Mouse (Mus musculus): Measurements from ENCODE around the gene Slc18b1. TPM values are rescaled to one million over a fixed set of nuclear protein-coding genes. Genes with fewer than 3 reads are reported as not detected.

The Slc18b1 gene
- polyA plus RNA-seq (2017; shearing (Covaris generic)): not detected

GRCm38 (mm10) chr10:23796551-23797503, at the start of gene Slc18b1:
Gene Slc18b1, plus strand, starts transcription at chr10:23796986.

GRCm38 (mm10) chr10:23787062-23787821, 9.5 kb upstream of the Slc18b1 start, which contains the start of gene Rps12:
Gene Rps12, minus strand, starts transcription at chr10:23787275.

GRCm38 (mm10) chr10:23851228-23851912, 54.6 kb downstream of the Slc18b1 start, which contains the start of gene Vnn3:
Gene Vnn3, plus strand, starts transcription at chr10:23851462.

Other genes starting within 250 kb of the Slc18b1 start
- gene Rps12, start 9.7 kb upstream of the Slc18b1 start, polyA plus RNA-seq (2017; shearing (Covaris generic)): 50.4 TPM
- gene Vnn3, start 54.5 kb downstream of the Slc18b1 start, polyA plus RNA-seq (2017; shearing (Covaris generic)): 0.28 TPM
- gene Vnn1, start 97.7 kb downstream of the Slc18b1 start, polyA plus RNA-seq (2017; shearing (Covaris generic)): not detected
- not detected for gene Taar1, start 123.4 kb downstream of the Slc18b1 start, polyA plus RNA-seq (2017; shearing (Covaris generic))
- not detected for gene Taar2, start 141.6 kb downstream of the Slc18b1 start, polyA plus RNA-seq (2017; shearing (Covaris generic))
- gene Taar3, start 152.6 kb downstream of the Slc18b1 start, polyA plus RNA-seq (2017; shearing (Covaris generic)): not detected
- not detected for gene Taar4, start 163.5 kb downstream of the Slc18b1 start, polyA plus RNA-seq (2017; shearing (Covaris generic))
- not detected for gene Taar5, start 173.7 kb downstream of the Slc18b1 start, polyA plus RNA-seq (2017; shearing (Covaris generic))
- gene Taar6, start 188.7 kb downstream of the Slc18b1 start, polyA plus RNA-seq (2017; shearing (Covaris generic)): not detected
- gene Taar7a, start 196.5 kb downstream of the Slc18b1 start, polyA plus RNA-seq (2017; shearing (Covaris generic)): not detected
- gene Taar7b, start 203.0 kb downstream of the Slc18b1 start, polyA plus RNA-seq (2017; shearing (Covaris generic)): not detected
- gene Taar7d, start 230.2 kb downstream of the Slc18b1 start, polyA plus RNA-seq (2017; shearing (Covaris generic)): not detected
- gene Taar7e, start 240.6 kb downstream of the Slc18b1 start, polyA plus RNA-seq (2017; shearing (Covaris generic)): not detected